Mouse (Mus musculus): ENCODE results near the gene Slbp. TPM values are rescaled to one million over a fixed set of nuclear protein-coding genes. Genes with fewer than 3 reads are reported as not detected.

The Slbp gene
- polyA plus RNA-seq, 1 experiment from 2014 or later: 265 TPM

- DNase-seq (peak; percentile 99), ATAC-seq (ENCODE audit: insufficient read depth) (peak; percentile 97)
- 0 out of 2 replicates have a peak, but pooled peaks cover 4% of the 10 kb centered on the region for H3K4me1 ChIP-seq (ENCODE audit: insufficient read depth)
- peak within 1 kb of the TSS; percentile 83 for H3K4me2 ChIP-seq
- no peaks in the 10 kb centered on the region for H3K27me3 ChIP-seq (ENCODE audit: insufficient read depth, low read length)
- H3K27ac ChIP-seq (ENCODE audit: low read depth): peak within 1 kb of the TSS; percentile 93
- H3K9me3 ChIP-seq (ENCODE audit: low read depth, low read length): no peaks in the 10 kb centered on the region
- H3K36me3 ChIP-seq (ENCODE audit: insufficient read depth): peaks cover 54% of the 10 kb centered on the region
- peak within 1 kb of the TSS; percentile 87 for H3K4me3 ChIP-seq (ENCODE audit: low read depth, low read length)
- under 1% methylated on average over 60 of the region's 60 CpGs for WGBS
- TF ChIP-seq CTCF (IDR thresholded peaks at IDR 0.05; ENCODE audit: low read depth): 0 out of 2 replicates have a peak, but pooled peaks have one; percentile 1
- peak within 1 kb of the TSS; percentile 86 for H3K9ac ChIP-seq
These were observed 5.7 kb upstream of the Slbp start, which contains the start of the genes Tacc3 and Tmem129 for GRCm38 (mm10) chr5:33657787-33658663. Gene Tacc3, plus strand, starts transcription at chr5:33658128. Gene Tmem129, minus strand, starts transcription at chr5:33658416.

GRCm38 (mm10) chr5:33657251-33657786, 4.9 kb upstream of the Slbp start:
- H3K36me3 ChIP-seq (ENCODE audit: insufficient read depth): peaks cover 47% of the 10 kb centered on the region
- no peaks in the 10 kb centered on the region for H3K27me3 ChIP-seq (ENCODE audit: insufficient read depth, low read length)
- TF ChIP-seq CTCF (IDR thresholded peaks at IDR 0.05; ENCODE audit: low read depth): no peak
- peak overlapping the region; percentile 75 for H3K9ac ChIP-seq
- peak overlapping the region; percentile 93 for H3K27ac ChIP-seq (ENCODE audit: low read depth)
- peak overlapping the region; percentile 83 for H3K4me2 ChIP-seq
- H3K4me1 ChIP-seq (ENCODE audit: insufficient read depth): peaks cover 7% of the 10 kb centered on the region; the same call in 1 of the 2 replicates
- H3K4me3 ChIP-seq (ENCODE audit: low read depth, low read length): peak overlapping the region; percentile 87
- WGBS: under 1% methylated on average over 32 of the region's 32 CpGs
- no peaks in the 10 kb centered on the region for H3K9me3 ChIP-seq (ENCODE audit: low read depth, low read length)
- DNase-seq: no peak
- peak; percentile 23 for ATAC-seq (ENCODE audit: insufficient read depth)

DNA sequence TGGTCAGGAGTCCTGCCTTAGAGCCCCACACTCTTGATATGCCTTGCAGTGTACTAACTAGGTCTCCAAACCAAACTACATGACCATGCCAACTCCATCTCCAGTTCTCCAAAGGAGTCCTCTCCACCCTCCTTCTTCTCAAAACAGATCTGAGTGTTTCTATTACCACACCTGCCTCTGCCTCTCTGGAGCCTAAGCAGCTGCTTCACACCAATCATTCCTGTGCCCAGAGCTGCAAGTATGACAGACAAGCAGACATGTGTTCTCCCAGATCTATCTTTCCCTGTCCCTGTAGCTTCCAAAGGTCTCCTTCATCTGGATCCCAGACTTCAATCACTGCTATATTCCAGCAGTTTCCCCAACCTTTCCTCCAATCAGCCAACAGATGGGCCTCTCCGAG, 4.4 kb upstream of the Slbp start:
- Histone ChIP-seq H3K9ac (peak overlapping the region; percentile 75), H3K36me3 (ENCODE audit: insufficient read depth) (peaks cover 42% of the 10 kb centered on the region), H3K9me3 (ENCODE audit: low read depth, low read length) (no peaks in the 10 kb centered on the region), H3K4me1 (ENCODE audit: insufficient read depth) (peaks cover 7% of the 10 kb centered on the region; the same call in 1 of the 2 replicates), H3K27ac (ENCODE audit: low read depth) (no peak overlapping the region), H3K4me3 (ENCODE audit: low read depth, low read length) (peak overlapping the region; percentile 87), H3K4me2 (peak overlapping the region; percentile 83), H3K27me3 (ENCODE audit: insufficient read depth, low read length) (no peaks in the 10 kb centered on the region)
- ATAC-seq (ENCODE audit: insufficient read depth) (no peak), DNase-seq (no peak)
- WGBS: 23% methylated on average over 1 of the region's 1 CpGs
- TF ChIP-seq CTCF (IDR thresholded peaks at IDR 0.05; ENCODE audit: low read depth): no peak

GRCm38 (mm10) chr5:33655251-33655840, 3.0 kb upstream of the Slbp start:
- Histone ChIP-seq H3K36me3 (ENCODE audit: insufficient read depth) (peaks cover 32% of the 10 kb centered on the region), H3K4me2 (no peak overlapping the region), H3K9me3 (ENCODE audit: low read depth, low read length) (no peaks in the 10 kb centered on the region), H3K27ac (ENCODE audit: low read depth) (no peak overlapping the region), H3K4me1 (ENCODE audit: insufficient read depth) (peaks cover 12% of the 10 kb centered on the region), H3K27me3 (ENCODE audit: insufficient read depth, low read length) (no peaks in the 10 kb centered on the region), H3K9ac (no peak overlapping the region), H3K4me3 (ENCODE audit: low read depth, low read length) (no peak overlapping the region)
- DNase-seq: no peak
- TF ChIP-seq CTCF (IDR thresholded peaks at IDR 0.05; ENCODE audit: low read depth): no peak
- WGBS: 91% methylated on average over 10 of the region's 10 CpGs
- ATAC-seq (ENCODE audit: insufficient read depth): no peak

DNA sequence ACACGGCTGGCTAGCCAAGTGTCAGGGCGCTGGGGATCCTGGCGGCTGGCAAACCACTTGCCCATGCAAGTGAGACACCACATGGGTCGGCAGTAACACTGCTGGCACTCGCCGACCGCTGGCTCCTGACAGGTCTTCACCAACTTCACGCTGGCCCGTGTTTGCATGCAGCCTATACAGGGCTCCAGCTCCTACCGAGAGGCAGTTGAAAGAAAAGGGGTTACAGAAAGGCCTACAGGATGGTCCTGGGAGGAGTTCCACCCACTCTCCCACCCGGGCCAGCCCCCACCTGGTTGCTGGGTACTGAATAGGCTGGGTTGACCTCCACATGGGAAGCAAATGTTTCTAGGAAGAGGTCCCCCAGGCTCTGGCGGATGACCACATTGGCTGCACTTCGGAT, 2.0 kb upstream of the Slbp start:
- Histone ChIP-seq H3K9ac (no peak overlapping the region), H3K9me3 (ENCODE audit: low read depth, low read length) (no peaks in the 10 kb centered on the region), H3K27ac (ENCODE audit: low read depth) (no peak overlapping the region), H3K4me3 (ENCODE audit: low read depth, low read length) (no peak overlapping the region), H3K36me3 (ENCODE audit: insufficient read depth) (peaks cover 36% of the 10 kb centered on the region), H3K27me3 (ENCODE audit: insufficient read depth, low read length) (no peaks in the 10 kb centered on the region), H3K4me1 (ENCODE audit: insufficient read depth) (peaks cover 15% of the 10 kb centered on the region), H3K4me2 (no peak overlapping the region)
- 91% methylated on average over 13 of the region's 13 CpGs for WGBS
- TF ChIP-seq CTCF (IDR thresholded peaks at IDR 0.05; ENCODE audit: low read depth): no peak
- DNase-seq (no peak), ATAC-seq (ENCODE audit: insufficient read depth) (no peak)

DNA sequence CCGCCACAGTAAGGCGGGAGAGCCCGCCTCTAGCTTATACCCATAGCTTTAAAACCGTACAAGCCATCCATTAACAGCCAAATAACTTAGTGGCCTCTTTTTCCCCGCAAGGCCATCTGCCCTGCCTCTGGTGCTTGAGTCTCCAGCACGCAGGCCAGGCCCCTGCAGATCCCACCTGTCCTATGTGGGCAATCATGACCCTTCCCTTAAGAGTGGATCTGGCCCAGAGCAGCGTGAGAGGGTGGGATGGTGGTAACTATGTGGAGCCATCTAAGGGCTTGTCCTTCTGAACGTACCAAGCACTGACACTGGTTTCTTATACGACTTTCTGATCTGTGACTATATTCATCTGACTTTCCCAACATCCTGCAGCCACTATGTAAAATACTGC, 404 bp upstream of the Slbp start:
- Histone ChIP-seq H3K27me3 (ENCODE audit: insufficient read depth, low read length) (no peaks in the 10 kb centered on the region), H3K4me2 (peak overlapping the region; percentile 72), H3K9ac (peak overlapping the region; percentile 79), H3K4me1 (ENCODE audit: insufficient read depth) (peaks cover 15% of the 10 kb centered on the region), H3K27ac (ENCODE audit: low read depth) (peak overlapping the region; percentile 96), H3K4me3 (ENCODE audit: low read depth, low read length) (peak overlapping the region; percentile 77), H3K36me3 (ENCODE audit: insufficient read depth) (peaks cover 51% of the 10 kb centered on the region), H3K9me3 (ENCODE audit: low read depth, low read length) (no peaks in the 10 kb centered on the region)
- DNase-seq: peak; percentile 7
- TF ChIP-seq CTCF (IDR thresholded peaks at IDR 0.05; ENCODE audit: low read depth): no peak
- peak; percentile 35 for ATAC-seq (ENCODE audit: insufficient read depth)
- 2% methylated on average over 9 of the region's 9 CpGs for WGBS

DNA sequence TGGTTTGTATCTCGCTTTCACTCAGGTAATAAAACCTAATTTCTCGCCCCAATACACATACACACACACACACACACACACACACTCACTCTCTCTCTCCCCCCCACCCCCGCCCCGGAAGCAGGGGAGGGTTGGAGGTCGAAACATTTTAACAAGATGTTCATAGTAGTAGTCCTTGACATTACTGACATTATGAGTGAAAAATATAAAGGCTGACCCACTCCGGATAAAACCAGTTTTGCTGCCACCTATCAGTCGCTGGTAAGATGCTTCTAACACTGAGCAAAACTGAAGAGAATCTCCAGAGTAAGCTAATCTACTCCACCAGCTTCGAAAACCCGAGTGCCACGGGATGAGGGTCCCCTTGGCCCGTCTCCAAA, 843 bp downstream of the Slbp start:
- peak overlapping the region; percentile 72 for H3K4me2 ChIP-seq
- peak overlapping the region; percentile 79 for H3K9ac ChIP-seq
- H3K9me3 ChIP-seq (ENCODE audit: low read depth, low read length): no peaks in the 10 kb centered on the region
- peaks cover 64% of the 10 kb centered on the region for H3K36me3 ChIP-seq (ENCODE audit: insufficient read depth)
- ATAC-seq (ENCODE audit: insufficient read depth): no peak
- TF ChIP-seq CTCF (IDR thresholded peaks at IDR 0.05; ENCODE audit: low read depth): no peak
- H3K27me3 ChIP-seq (ENCODE audit: insufficient read depth, low read length): no peaks in the 10 kb centered on the region
- no peak for DNase-seq
- H3K4me1 ChIP-seq (ENCODE audit: insufficient read depth): peaks cover 12% of the 10 kb centered on the region
- peak overlapping the region; percentile 77 for H3K4me3 ChIP-seq (ENCODE audit: low read depth, low read length)
- H3K27ac ChIP-seq (ENCODE audit: low read depth): peak overlapping the region; percentile 96
- 1% methylated on average over 11 of the region's 11 CpGs for WGBS
